ENCODE assay signal across 27 mouse cellular contexts in genomic region chr10:16588833-16589232, GRCm38 (mm10).
DNase-seq lines count a peak whose midpoint lies in the region; ATAC-seq and TF ChIP-seq lines count a peak whose summit lies in the region.
"Had no signal": no experiment of that assay in that cellular context is flagged by ENCODE, and none has a peak within 500 bp of the region (broad histone marks: within the 10 kb centered on the region; RNA-seq: fewer than 3 reads in every experiment).

No protein-coding gene starts in this region.

- H3K36me3 ChIP-seq in heart, adult 2 months (ENCODE audit: control insufficient read depth, insufficient read depth, low read length), result peaks cover 11% of the 10 kb centered on the region
- no peaks in the 10 kb centered on the region for H3K36me3 ChIP-seq in heart, postnatal 0 days (replicated peaks; ENCODE audit: control insufficient read depth, insufficient read depth, low read length)
- no peaks in the 10 kb centered on the region for H3K36me3 ChIP-seq in heart, embryonic 11.5 days (ENCODE audit: control insufficient read depth, insufficient read depth, low read length)
- no peaks in the 10 kb centered on the region for H3K36me3 ChIP-seq in myocyte (ENCODE audit: control insufficient read depth, insufficient read depth)
- no peaks in the 10 kb centered on the region for H3K36me3 ChIP-seq in liver, postnatal 0 days (replicated peaks; ENCODE audit: insufficient read depth, low read length)
- H3K36me3 ChIP-seq: embryonic facial prominence, embryonic 12.5 days; forebrain, embryonic 10.5 days; forebrain, embryonic 15.5 days; liver, embryonic 12.5 days had no signal

- TF ChIP-seq EP300 in heart, adult 2 months (IDR thresholded peaks at IDR 0.05; ENCODE audit: insufficient read depth, low read depth, low read length), result no peak
- no peak for TF ChIP-seq EP300 in heart, postnatal 0 days (IDR thresholded peaks at IDR 0.05; ENCODE audit: low read depth)
- TF ChIP-seq EP300 in liver, postnatal 0 days (IDR thresholded peaks at IDR 0.05; ENCODE audit: low read depth), result no peak

- no peaks in the 10 kb centered on the region for H3K4me1 ChIP-seq in heart, adult 2 months (ENCODE audit: control insufficient read depth, insufficient read depth, low read length)
- peaks cover 7% of the 10 kb centered on the region; the same call in 1 of the 2 replicates for H3K4me1 ChIP-seq in heart, postnatal 0 days (ENCODE audit: control insufficient read depth, insufficient read depth)
- H3K4me1 ChIP-seq in heart, embryonic 11.5 days (ENCODE audit: control insufficient read depth, insufficient read depth, low read length), result peaks cover 4% of the 10 kb centered on the region; the same call in 1 of the 2 replicates
- no peaks in the 10 kb centered on the region for H3K4me1 ChIP-seq in liver, postnatal 0 days (ENCODE audit: insufficient read depth)
- H3K4me1 ChIP-seq: embryonic facial prominence, embryonic 12.5 days; forebrain, embryonic 10.5 days; forebrain, embryonic 15.5 days; liver, embryonic 12.5 days had no signal

- H3K79me2 ChIP-seq in heart, adult 2 months (replicated peaks; ENCODE audit: control insufficient read depth, insufficient read depth, low read length), result no peaks in the 10 kb centered on the region
- no peaks in the 10 kb centered on the region for H3K79me2 ChIP-seq in myocyte (ENCODE audit: control insufficient read depth, insufficient read depth)

- H3ac ChIP-seq in myocyte (ENCODE audit: control insufficient read depth, insufficient read length), result no peak overlapping the region

- no peak for TF ChIP-seq POLR2A in heart, adult 2 months (IDR thresholded peaks at IDR 0.05; ENCODE audit: insufficient read depth, low read depth, low read length)
- TF ChIP-seq POLR2A in myocyte (IDR thresholded peaks at IDR 0.05; ENCODE audit: insufficient read length, low read depth), result no peak

- peak; percentile 55; the same call in 1 of the 2 replicates for ATAC-seq in heart, postnatal 0 days (ENCODE audit: insufficient read depth, low read depth)
- ATAC-seq in heart, embryonic 11.5 days (replicated peaks; ENCODE audit: insufficient number of reproducible peaks, low FRiP score, low TSS enrichment), result no peak
- no peak for ATAC-seq in liver, postnatal 0 days
- no peak for ATAC-seq in frontal cortex, adult (ENCODE audit: low TSS enrichment)
- ATAC-seq: CD4-positive, CD25-positive, alpha-beta regulatory T cell, adult 4 months; forebrain, embryonic 15.5 days; intestine, postnatal 0 days; liver, embryonic 12.5 days had no signal

- H3K27me3 ChIP-seq in heart, adult 2 months (ENCODE audit: control insufficient read depth, insufficient read depth, low read length), result no peaks in the 10 kb centered on the region
- no peaks in the 10 kb centered on the region for H3K27me3 ChIP-seq in heart, postnatal 0 days (ENCODE audit: control insufficient read depth, insufficient read depth, low read length)
- no peaks in the 10 kb centered on the region for H3K27me3 ChIP-seq in heart, embryonic 11.5 days (ENCODE audit: control insufficient read depth, insufficient read depth, low read length)
- no peaks in the 10 kb centered on the region for H3K27me3 ChIP-seq in myocyte (ENCODE audit: control insufficient read depth, insufficient read depth, insufficient read length)
- no peaks in the 10 kb centered on the region for H3K27me3 ChIP-seq in liver, postnatal 0 days (ENCODE audit: insufficient read depth, low read length)
- H3K27me3 ChIP-seq: embryonic facial prominence, embryonic 12.5 days; forebrain, embryonic 15.5 days; liver, embryonic 12.5 days had no signal

- 64% methylated on average over 2 of the region's 2 CpGs for WGBS in heart, adult 2 months
- WGBS in heart, postnatal 0 days, result 54% methylated on average over 2 of the region's 2 CpGs
- WGBS in heart, embryonic 11.5 days (ENCODE audit: insufficient replicate concordance), result 66% methylated on average over 2 of the region's 2 CpGs
- 79% methylated on average over 2 of the region's 2 CpGs for WGBS in liver, postnatal 0 days (ENCODE audit: insufficient replicate concordance)

- intact Hi-C loops in heart, adult 2 months (cut with DNase I), result no loop called here

- no peak overlapping the region for H3K4me3 ChIP-seq in heart, adult 2 months
- no peak overlapping the region for H3K4me3 ChIP-seq in heart, postnatal 0 days (ENCODE audit: low read depth, low read length)
- H3K4me3 ChIP-seq in heart, embryonic 11.5 days (ENCODE audit: low read depth, low read length), result no peak overlapping the region
- no peak overlapping the region for H3K4me3 ChIP-seq in myocyte
- no peak overlapping the region for H3K4me3 ChIP-seq in liver, postnatal 0 days (ENCODE audit: low read depth, low read length)
- H3K4me3 ChIP-seq: embryonic facial prominence, embryonic 12.5 days; forebrain, embryonic 10.5 days; forebrain, embryonic 15.5 days; liver, embryonic 12.5 days had no signal

- DNase-seq in heart, adult 2 months, result no peak
- no peak for DNase-seq in heart, adult 9 months (ENCODE audit: low spot score in 2 of 2)
- peak; percentile 28 for DNase-seq in heart, postnatal 0 days (ENCODE audit: low spot score)
- DNase-seq in Muller cell, postnatal 12 days (ENCODE audit: inconsistent ontology term), result peak; percentile 6
- no peak for DNase-seq in liver, postnatal 0 days
- DNase-seq: cerebellum, adult 11-12 months; cerebellum, adult 9-11 months; embryo, embryonic 11 days; gastrocnemius, postnatal 10 days; kidney, adult 9 months; kidney, postnatal 10 days; lung, adult 2 months; lung, postnatal 10 days; midbrain, embryonic 14.5 days; right cerebral cortex, postnatal 4 days; thymus, adult 2 months; thymus, postnatal 4 days had no signal

- H3K9me3 ChIP-seq in heart, postnatal 0 days (replicated peaks; ENCODE audit: control insufficient read depth, low read length), result no peaks in the 10 kb centered on the region
- H3K9me3 ChIP-seq in heart, embryonic 11.5 days (replicated peaks; ENCODE audit: control insufficient read depth, low read length), result no peaks in the 10 kb centered on the region
- H3K9me3 ChIP-seq in liver, postnatal 0 days (ENCODE audit: low read length), result no peaks in the 10 kb centered on the region
- H3K9me3 ChIP-seq: embryonic facial prominence, embryonic 12.5 days; forebrain, embryonic 10.5 days; forebrain, embryonic 15.5 days; liver, embryonic 12.5 days had no signal

- no peak for TF ChIP-seq CTCF in heart, adult 2 months (IDR thresholded peaks at IDR 0.05)
- no peak for TF ChIP-seq CTCF in heart, postnatal 0 days (IDR thresholded peaks at IDR 0.05; ENCODE audit: low read depth)
- TF ChIP-seq CTCF in liver, postnatal 0 days (IDR thresholded peaks at IDR 0.05; ENCODE audit: low read depth), result no peak

- no peak overlapping the region for H3K4me2 ChIP-seq in heart, postnatal 0 days (ENCODE audit: low read depth, low read length)
- no peak overlapping the region; the same call in 1 of the 2 replicates for H3K4me2 ChIP-seq in heart, embryonic 11.5 days
- H3K4me2 ChIP-seq in myocyte (ENCODE audit: low read depth), result peak overlapping the region; percentile 82
- H3K4me2 ChIP-seq in liver, postnatal 0 days (ENCODE audit: low read depth, low read length), result no peak overlapping the region
- H3K4me2 ChIP-seq: embryonic facial prominence, embryonic 12.5 days; forebrain, embryonic 15.5 days; hindbrain, embryonic 14.5 days; liver, embryonic 12.5 days had no signal

- peak overlapping the region; percentile 83 for H3K27ac ChIP-seq in heart, adult 2 months
- H3K27ac ChIP-seq in heart, postnatal 0 days (ENCODE audit: low read depth), result peak overlapping the region; percentile 61
- no peak overlapping the region for H3K27ac ChIP-seq in heart, embryonic 11.5 days (ENCODE audit: low read depth, low read length)
- H3K27ac ChIP-seq in liver, postnatal 0 days (ENCODE audit: low read depth), result no peak overlapping the region
- H3K27ac ChIP-seq: embryonic facial prominence, embryonic 12.5 days; forebrain, embryonic 10.5 days; forebrain, embryonic 15.5 days; hindbrain, embryonic 14.5 days; liver, embryonic 12.5 days had no signal

- no peak overlapping the region for H3K9ac ChIP-seq in heart, adult 2 months (ENCODE audit: low read depth, low read length)
- no peak overlapping the region for H3K9ac ChIP-seq in heart, postnatal 0 days (replicated peaks; ENCODE audit: low read depth, low read length)
- H3K9ac ChIP-seq in heart, embryonic 11.5 days (ENCODE audit: low read depth, low read length), result no peak overlapping the region
- no peak overlapping the region for H3K9ac ChIP-seq in liver, postnatal 0 days (replicated peaks)
- H3K9ac ChIP-seq: embryonic facial prominence, embryonic 12.5 days; forebrain, embryonic 15.5 days; hindbrain, embryonic 14.5 days; liver, embryonic 12.5 days had no signal

TF ChIP-seq in myocyte, 11 proteins besides CTCF, POLR2A, EP300 and RAD21:
- TF ChIP-seq MYOG (IDR thresholded peaks at IDR 0.05; ENCODE audit: control insufficient read depth in 1 of 3, insufficient read depth in 1 of 3, insufficient read length in 2 of 3, low read depth in 2 of 3) (no peak), TCF3 (IDR thresholded peaks at IDR 0.05; ENCODE audit: insufficient read length, low read depth) (no peak), TCF12 (IDR thresholded peaks at IDR 0.05; ENCODE audit: insufficient read depth, poor library complexity, severe bottlenecking) (no peak), SRF (IDR thresholded peaks at IDR 0.05; ENCODE audit: control insufficient read depth, insufficient read length, low read depth) (no peak)

Comparison
In these comparisons a context has a peak if more than half of its experiments do, and no peak if none do; other contexts are left out.
1. DNase-seq: peak in heart, postnatal 0 days (single experiment) and Muller cell, postnatal 12 days (single experiment); none in heart, adult 2 months (0 of 2), heart, adult 9 months (0 of 2) and liver, postnatal 0 days (single experiment).
2. H3K27ac ChIP-seq: peak in heart, adult 2 months (single experiment) and heart, postnatal 0 days (single experiment); none in heart, embryonic 11.5 days (single experiment) and liver, postnatal 0 days (single experiment).